Mouse (Mus musculus) adrenal gland, postnatal 25 days (tissue): ENCODE results near the gene Oaz1. TPM values are rescaled to one million over a fixed set of nuclear protein-coding genes. Genes with fewer than 3 reads are reported as not detected.

ENCODE experiments used
- DNase-seq: peaks from one replicate; pipeline ENCODE4 v3.0.0; 2021; ENCODE audit warnings: mixed read lengths
- long read RNA-seq: library from polyadenylated mRNA; stranded (forward); transcript quantifications from one replicate; pipeline ENCODE4 v2.0.0, GENCODE M21; 2021
- total RNA-seq: library from RNA; stranded (reverse); gene quantifications from 2 replicates; pipeline ENCODE4 v1.2.3, GENCODE M21; 2021

Gene Oaz1
- total RNA-seq: 742 and 955 TPM in 2 replicates
- long read RNA-seq, transcript Oaz1-206 (2 exons, 2,526 nt): major isoform, 5 of 1,369 reads
- long read RNA-seq, partial matches to known transcripts: 27 of 1,369 reads
- long read RNA-seq, other reads (novel, unspliced or antisense): 1,337 of 1,369 reads

DNA sequence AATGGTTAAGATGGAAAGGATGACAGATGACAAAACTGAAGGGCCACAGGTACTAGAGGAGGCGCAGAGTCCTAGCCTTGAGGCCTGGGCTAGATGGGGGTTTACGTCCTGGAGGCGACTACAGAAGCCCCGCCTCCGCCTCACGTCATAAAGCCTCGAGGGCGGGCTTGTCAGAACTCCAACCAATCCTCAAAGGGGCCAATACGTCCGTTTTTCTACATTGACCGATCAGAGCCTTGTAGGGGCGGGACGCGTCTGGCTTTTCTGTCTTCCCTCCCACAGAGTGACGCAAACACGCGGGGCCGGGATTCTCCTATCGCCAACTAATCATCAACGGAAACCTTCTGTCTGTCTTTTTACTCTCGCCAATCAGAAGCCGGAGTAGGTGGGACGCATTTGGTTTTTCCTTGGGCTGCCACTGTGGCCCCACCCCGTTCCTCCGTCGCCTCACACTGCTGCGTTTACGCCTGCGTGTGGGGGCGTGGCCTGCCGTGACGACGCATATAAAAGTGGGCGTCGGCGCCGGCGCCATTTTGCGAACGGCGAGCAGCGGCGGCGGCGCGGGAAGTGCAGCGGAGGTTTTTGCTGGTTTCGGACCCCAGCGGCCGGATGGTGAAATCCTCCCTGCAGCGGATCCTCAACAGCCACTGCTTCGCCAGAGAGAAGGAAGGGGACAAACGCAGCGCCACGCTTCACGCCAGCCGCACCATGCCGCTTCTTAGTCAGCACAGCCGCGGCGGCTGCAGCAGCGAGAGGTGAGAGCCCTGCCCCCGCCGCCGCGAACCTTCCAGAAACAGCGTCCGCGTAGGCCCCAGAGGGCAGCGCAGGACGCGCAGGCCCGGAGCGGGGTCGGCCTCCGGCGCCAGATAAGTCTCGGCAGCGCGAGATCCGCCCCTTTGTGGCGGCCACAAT lies at the start of gene Oaz1:
TSS of gene Oaz1 (plus strand) at position 506 of the 912 bp plus-strand sequence.
- peak; percentile 96 for DNase-seq

DNA sequence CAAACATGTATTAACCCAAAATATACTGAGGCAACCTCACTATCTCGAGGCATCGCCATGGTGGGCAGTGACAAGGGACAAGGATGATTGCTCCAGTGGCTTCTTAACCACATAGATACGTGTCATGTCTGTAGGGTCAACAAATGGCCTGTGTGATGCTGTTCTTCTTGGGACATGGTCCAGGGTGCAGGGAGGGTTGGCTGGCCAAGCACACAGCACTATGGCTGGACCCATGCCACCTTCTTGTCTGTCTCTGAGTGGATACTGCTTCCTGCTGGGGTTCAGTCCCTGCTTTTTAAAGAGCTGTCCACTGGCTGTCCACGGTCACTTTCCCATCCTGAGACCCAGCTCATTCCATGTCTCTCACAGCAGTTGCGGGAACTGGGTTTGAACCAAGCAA lies 49.3 kb upstream of the Oaz1 start:
- no peak for DNase-seq

DNA sequence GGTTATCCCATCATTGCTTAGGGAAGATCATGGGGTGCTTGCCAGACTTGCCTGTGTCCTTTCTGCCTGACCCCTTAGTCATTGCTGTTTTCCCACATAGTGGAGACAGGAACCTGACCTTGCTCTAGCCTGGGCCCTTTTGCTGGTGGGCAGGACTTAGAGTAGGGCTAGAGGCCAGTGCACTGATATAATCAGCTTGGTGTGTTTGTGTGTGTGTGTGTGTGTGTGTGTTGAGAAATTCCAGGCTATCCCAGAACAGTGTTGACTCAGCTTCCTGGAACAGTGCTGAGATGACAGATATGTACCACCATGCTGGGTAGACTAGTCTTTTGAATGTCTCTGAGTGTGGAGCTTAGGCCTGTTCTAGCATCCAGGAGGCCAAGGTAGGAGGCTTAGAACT lies 46.9 kb upstream of the Oaz1 start:
- DNase-seq: peak; percentile 49

DNA sequence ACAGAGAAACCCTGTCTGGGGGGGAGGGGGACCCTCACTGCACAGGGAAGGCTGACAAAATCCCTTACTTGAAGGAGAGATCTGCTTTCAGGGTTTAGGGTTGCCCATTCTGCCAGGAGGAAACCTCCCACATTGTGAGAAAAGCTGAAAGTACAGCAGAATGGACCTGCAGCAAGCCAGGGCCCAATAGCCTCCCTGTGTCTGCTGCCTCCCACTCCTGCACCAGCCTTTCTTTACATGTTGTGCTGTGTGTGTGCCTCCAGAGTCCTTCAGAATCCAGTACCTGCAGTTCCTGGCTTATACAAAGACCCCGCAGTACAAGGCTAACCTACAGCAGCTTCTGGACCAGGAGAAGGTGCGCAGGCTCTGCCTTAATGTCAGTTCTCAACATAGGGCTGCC lies 42.2 kb upstream of the Oaz1 start:
- DNase-seq: no peak

GRCm38 (mm10) chr10:80784871-80785270 lies 41.6 kb upstream of the Oaz1 start:
- no peak for DNase-seq

DNA sequence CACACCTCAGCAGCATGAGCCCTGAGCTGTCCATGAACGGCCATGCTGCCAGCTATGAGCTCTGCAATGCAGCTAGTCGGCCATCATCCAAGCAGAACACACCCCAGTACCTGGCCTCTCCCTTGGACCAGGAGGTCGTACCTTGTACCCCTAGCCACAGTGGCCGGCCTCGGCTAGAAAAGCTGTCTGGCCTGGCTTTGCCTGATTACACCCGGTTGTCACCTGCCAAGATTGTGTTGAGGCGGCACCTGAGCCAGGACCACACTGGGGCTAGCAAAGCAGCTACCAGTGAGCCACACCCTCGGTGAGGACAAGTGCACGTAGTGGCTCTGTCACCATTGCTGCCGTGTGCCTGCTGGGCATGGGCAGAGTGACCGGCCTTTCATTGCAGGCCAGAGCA lies 40.5 kb upstream of the Oaz1 start:
- DNase-seq: no peak

- no peak for DNase-seq
These were observed 38.9 kb upstream of the Oaz1 start for GRCm38 (mm10) chr10:80787517-80787916.

DNA sequence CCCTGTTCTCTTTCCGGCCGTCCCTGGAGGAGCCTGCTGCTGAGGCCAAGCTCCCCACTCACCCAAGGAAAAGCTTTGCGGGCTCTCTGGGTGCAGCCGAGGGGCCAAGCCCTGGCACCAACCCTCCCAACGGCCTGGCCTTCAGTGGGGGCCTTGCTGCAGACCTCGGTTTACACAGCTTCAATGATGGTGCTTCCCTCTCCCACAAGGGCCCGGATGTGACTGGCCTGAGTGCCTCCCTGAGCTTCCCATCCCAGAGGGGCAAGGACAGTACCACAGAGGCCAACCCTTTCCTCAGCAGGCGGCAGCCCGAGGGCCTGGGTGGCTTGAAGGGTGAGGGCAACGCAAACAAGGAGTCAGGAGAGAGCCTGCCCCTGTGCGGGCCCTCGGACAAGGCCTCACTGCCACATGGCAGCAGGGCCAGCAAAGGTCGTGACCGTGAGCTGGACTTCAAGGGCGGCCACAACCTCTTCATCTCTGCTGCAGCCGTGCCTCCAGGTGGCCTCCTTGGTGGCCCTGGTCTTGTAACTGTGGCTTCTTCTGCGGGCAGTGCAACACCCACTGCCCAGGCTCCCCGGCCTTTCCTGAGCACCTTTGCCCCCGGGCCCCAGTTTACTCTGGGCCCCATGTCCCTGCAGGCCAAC lies 35.6 kb upstream of the Oaz1 start:
- no peak for DNase-seq

GRCm38 (mm10) chr10:80791476-80792174 lies 34.8 kb upstream of the Oaz1 start:
- DNase-seq: no peak

DNA sequence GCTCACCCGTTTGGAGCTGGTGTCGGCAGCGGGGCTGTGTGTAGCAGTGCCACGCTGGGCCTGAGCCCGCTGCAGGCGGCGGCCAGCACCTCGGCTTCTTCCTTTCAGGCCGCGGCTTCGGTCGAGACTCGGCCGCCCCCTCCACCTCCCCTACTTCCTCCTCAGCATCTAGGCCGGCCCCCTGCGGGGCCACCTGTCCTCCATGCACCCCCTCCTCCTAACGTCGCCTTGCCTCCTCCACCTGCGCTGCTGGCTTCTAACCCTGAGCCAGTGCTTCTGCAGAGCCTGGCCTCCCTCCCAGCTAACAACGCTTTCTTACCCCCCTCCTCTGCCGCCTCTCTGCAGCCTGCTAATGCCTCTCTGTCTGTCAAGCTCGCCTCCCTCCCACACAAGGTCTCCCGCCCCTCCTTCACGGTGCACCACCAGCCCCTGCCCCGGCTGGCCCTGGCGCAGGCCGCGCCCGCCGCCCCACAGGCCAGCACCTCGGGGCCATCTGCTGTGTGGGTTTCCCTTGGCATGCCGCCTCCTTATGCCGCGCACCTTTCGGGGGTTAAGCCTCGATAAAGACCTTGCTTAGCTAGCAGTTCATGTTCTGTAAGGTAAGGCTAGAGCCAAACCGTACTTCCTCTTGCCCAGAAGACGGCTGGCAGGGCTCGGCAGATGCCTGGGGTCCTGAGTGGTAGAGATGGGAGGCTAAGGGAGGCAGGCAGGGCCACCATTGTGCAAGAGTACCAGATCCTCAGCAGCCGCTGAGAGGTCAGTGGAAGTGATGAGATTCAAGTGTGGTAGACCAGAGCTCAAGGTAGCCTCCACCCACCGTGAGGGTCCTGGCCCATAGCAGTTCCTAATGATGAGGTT lies 34.1 kb upstream of the Oaz1 start:
- DNase-seq: no peak

- DNase-seq: no peak
These were observed 33.2 kb upstream of the Oaz1 start for GRCm38 (mm10) chr10:80793033-80793784.

DNA sequence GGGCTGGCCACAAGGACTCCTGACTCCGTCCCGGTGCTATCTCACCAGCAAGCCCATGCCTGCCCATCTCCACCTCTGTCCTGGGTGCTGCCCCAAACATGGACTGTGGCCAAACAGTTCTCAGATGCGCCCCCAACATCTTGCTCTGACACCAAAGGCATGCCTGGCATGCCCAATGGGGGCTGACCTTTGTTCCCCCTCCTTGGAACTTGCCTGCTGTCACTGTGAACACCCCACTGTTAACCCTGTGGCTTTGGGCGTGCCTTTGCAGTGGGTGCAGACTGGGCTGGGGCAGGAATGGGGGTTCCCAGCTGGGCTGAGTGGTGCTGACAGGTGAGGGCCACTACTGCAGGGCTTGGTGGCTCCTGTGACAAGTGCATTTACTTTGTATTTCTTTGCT lies 32.7 kb upstream of the Oaz1 start:
- no peak for DNase-seq

DNA sequence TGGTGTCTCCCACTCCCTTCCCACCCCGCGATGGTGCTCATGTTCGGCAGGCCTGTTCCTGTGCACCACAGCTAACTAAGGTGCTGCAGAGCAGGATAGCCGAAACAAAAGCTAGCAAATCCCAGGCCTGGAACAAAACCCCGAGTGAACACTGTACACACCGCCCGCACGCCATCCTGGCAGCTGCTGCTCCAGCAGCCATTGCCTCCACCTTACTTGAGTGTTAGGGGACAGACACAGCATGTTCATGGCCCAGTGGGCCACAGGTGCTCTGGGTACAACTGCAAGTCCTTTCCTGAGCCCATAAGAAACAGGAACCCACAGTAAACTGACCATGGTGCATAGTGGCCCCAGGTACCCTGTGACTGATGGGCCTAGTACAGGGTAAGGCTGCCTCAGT lies 31.7 kb upstream of the Oaz1 start:
- no peak for DNase-seq

GRCm38 (mm10) chr10:80796307-80796848 lies 30.1 kb upstream of the Oaz1 start:
- DNase-seq: no peak

DNA sequence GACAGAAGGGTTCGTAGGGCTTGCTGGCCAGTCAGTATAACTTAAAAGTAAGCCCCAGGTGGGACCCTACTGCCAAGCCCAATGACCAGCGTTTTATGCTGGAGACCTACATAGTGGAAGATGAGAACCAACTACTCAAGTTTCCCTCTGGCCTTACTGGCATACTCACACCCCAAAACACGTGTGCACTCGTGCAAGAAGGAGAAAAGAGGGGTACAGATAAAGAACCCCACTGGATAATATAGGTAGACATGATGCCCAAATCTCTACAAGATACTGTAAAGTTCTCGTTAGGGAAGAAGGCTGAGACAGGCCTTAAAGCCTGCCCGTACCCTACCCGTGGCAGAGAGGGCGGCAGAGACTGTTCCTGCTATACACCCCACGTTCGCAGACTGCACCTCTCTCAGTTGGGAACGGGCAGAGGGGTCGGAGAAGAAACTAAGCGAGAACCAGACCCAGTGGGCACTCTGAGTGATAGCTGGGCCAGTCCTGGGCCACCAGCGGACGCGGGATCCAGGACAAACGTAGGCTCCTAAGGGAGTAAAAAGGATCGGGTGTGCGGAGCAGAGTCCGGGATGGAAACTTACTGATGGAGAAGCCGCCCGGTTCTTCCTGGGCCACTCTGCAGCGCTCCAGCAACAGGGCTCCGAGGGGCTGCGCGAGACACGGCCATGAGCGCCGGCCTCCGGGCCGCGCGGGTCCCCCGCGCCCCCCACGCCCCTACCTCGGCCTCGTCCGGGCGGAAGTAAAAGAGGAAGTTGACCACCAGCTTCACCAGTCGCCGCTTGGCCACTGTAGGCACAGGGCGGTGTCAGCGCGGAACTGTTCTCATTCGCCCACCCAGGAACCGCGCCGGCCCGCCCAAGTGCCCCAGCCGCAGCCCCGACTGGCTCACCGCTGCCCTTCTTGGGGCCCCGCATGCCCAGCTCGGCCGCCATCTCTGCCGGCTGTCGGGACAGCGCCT lies 29.0 kb upstream of the Oaz1 start:
- DNase-seq: no peak

DNA sequence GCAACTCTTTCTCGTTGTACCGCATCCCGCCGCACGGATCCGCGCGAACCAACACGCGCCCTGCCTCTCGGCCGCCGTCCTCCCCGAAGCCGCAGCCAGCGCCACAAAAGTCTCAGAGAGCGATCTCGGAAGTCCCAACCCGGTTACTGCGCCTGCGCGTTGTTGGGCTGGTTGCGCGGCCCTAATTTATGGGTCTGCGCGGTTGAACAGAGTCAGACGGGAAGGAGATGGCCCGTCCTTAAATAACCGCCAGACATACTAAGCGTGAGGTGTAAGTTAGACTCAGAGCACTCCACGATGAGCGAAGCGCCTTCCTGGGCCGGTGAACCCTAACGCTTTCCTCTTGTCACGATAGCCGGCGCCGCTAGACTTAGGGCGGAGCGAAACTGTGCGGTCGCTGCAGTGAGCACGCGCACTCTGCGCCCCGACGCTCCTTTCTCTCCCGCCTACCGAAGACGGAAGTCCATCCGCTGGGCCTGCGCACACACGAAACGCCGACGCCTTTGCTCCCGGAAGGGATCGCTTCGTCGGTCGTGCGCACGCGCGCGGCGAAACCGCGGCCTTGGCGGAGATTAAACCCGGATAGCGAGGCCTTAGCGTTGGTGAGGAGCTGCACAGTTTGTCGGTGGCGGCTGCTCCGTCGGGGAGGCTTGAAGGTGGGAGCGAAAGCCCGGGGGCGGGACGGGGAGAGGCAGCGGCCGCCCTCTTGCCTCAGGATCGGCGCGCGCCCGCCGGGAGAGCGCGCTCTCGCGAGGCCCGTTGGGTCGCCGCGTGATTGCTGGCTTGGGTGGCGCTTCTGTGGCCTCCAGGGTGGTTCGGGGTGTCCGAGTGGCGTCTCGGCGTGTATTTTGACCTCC lies 28.1 kb upstream of the Oaz1 start, which contains the start of the genes Sf3a2 and Plekhj1:
TSS of gene Sf3a2 (plus strand) at position 49 of the 857 bp plus-strand sequence.
TSS of gene Plekhj1 (minus strand) at position 477 of the 857 bp plus-strand sequence.
- DNase-seq: peak; percentile 96

DNA sequence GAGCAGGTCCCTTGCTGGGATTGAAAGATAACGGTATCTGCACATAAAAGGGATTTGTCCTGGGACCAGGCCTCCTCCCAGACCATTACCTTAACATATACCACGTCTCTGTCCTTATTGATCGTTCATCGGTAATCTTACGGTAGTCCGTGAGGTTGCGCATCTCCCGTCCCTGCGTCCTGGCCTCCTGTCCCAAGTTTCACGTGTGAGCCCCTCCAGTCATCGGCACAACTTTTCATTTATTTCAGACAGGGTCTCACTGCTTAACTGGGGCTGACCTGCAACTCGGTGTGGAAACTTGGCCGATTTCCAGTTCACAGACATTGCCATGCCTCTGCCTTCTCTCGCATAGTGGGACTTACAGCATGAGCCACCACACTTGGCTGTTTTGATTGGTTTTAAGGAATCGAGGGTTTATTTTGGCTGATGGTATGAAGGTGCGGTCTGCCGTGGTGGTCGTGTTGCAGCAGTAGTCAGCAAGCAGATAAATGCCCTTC lies 27.3 kb upstream of the Oaz1 start:
- no peak for DNase-seq
